Mouse (Mus musculus) CD4-positive helper T cell, adult 2 months (primary cell): Measurements from ENCODE around the gene Nr4a1.
A peak's percentile ranks its signal among the peaks of the same experiment; 100 is the strongest.

Experiments used
- DNase-seq: peaks from one replicate; pipeline ENCODE4 v3.0.0-alpha.2; 2012; ENCODE audit warnings: low read depth, missing footprints, low spot score

The Nr4a1 gene

DNA sequence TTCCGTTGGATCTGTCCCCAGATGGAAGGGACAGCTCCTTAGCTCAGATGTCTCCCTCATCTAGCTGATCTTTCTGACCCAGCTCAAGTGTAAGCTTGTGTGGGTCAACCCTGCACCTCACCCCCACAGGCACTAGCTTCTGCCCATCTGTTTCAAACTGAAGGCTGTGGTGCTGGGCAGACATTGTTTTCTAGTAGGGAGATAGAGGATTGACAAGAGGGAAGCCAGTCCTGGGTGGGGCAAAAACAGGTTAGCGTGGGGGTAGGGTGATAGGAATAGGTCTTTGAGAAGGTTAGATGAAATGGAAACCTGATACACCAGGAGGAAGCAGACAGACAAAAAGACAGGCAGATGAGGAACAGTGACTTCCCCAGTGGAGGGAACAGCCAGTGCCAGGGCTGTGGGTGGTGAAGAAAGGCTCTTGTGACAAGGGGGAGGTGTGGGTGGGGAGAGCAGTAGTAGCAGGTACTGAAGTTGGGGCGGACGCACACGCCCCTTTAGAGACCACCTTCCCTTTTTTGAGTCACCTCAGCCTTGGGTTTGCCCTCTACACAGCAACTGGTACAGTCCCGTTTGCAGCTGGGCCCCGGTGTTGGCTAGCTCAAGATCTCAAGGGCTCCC lies 1.9 kb downstream of the Nr4a1 start:
- DNase-seq, result peak; percentile 65

- no peak for DNase-seq
These were observed 2.6 kb downstream of the Nr4a1 start for GRCm38 (mm10) chr15:101256463-101257206.

DNA sequence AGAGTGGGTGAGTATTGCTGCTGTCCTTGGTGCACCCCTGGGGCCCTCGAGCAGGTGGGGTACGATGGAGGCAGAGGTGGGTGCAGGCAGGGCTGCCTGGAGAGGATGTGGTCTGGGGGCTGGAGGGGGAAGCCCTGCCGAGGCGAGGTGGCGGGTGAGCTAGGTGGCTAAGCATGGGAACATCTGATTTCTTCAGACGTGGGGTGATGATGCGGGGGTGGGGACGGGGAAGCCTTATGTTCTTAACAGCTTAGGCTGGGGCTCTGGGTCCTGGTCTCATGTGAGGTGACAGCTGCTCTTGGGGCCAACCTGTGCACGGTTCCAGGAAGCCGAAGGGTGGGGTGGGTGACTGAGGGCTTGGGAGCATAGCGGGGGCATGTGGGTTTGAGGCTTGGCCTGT lies 4.4 kb downstream of the Nr4a1 start:
- DNase-seq, result peak; percentile 91

- DNase-seq, result no peak
These were observed 5.9 kb downstream of the Nr4a1 start for GRCm38 (mm10) chr15:101259922-101260321.

- no peak for DNase-seq
These were observed 6.3 kb downstream of the Nr4a1 start for GRCm38 (mm10) chr15:101260387-101260786.

GRCm38 (mm10) chr15:101260874-101261622 lies 7.0 kb downstream of the Nr4a1 start:
- no peak for DNase-seq

GRCm38 (mm10) chr15:101262502-101262901 lies 8.4 kb downstream of the Nr4a1 start:
- no peak for DNase-seq

DNA sequence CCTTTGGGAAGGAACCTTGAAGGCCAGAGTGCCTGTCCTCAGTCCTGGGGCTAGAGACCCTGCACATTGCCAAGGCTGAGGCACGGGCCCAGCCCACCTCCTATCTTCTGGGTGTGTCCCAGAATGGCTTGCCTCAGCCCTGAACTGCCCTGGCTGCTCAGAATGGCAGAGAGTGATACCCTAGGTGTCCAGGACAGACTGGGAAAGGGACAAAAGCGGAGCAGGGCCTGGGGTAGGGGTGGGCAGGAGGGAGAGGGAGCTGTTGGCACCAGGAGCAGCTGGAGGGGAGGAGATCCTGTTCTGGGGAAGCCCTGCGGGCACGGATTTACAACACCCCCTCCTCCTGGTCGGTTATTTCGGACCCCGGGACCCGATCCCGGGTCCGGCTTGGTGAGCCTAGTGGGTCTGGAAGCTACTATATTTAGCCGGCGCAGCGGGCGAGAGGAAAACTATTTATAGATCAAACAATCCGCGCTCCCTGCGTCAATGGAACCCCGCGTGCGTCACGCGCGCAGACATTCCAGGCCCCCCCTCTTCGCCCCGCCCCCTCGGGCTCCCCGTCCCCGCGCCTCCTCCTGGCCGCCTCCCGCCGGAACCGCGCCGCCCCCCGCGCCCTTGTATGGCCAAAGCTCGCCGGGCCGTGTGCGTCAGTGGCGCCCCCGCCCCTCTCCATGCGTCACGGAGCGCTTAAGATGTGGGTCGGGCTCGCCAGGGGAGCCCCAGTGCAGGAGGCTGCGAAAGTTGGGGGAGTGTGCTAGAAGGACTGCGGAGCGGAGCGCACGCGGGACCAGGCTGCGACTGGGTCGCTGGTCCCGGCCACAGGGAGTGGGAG lies 12.3 kb downstream of the Nr4a1 start:
- peak; percentile 98 for DNase-seq

GRCm38 (mm10) chr15:101267053-101268032 lies 13.3 kb downstream of the Nr4a1 start:
- DNase-seq, result peak; percentile 81

- no peak for DNase-seq
These were observed 16.2 kb downstream of the Nr4a1 start for GRCm38 (mm10) chr15:101270101-101270820.

GRCm38 (mm10) chr15:101271107-101271506 lies 17.0 kb downstream of the Nr4a1 start:
- DNase-seq, result no peak

- no peak for DNase-seq
These were observed 17.4 kb downstream of the Nr4a1 start for GRCm38 (mm10) chr15:101271513-101271912.

- peak; percentile 58 for DNase-seq
These were observed 20.3 kb downstream of the Nr4a1 start for GRCm38 (mm10) chr15:101274380-101274779.

DNA sequence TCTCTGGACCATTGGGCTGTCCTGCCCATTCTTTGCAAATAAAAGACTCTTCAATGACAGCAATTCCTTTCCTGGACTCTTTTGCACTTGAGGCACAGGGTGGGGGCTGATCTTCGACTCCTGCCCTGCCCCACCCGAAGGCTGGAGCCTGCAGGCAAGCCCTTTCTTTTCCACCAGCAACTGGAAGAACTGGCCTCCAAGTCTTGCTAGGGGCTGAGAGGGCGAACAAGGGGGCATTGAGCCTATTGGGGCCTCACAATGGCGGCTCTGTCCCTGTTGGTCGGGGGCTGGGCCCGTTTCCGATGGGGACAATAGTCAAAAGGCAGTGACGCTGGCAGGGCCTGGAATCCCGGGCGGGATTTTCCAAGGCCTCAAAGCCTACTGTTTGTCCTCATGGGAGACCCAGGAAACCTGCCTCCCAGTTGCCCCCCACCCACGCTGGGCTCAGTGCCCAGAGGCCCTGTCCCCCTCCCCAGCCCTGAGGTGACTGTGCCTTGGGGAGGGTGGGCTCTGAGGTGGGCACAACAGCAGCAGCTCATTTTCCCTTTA lies 23.4 kb downstream of the Nr4a1 start:
- DNase-seq, result no peak

DNA sequence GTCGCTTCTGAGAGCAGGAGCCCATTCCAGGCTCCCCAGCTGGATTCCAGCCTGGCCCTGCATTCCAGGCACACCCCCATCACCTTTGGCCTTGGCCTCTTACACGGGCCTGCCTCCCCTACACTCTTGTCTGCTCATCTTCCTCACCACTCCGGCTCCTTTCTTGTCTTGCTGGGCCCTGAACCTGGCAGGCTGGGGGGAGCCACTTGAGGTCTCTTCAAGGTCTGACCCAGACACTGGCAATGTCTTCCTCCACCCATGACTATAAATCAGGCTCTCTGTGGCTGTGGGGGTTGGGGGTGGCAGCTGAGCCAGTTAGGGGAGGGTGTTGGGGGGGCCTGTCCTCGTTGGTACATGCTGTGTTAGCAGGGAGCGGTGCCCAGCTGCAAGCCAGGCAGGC lies 24.5 kb downstream of the Nr4a1 start:
- no peak for DNase-seq

DNA sequence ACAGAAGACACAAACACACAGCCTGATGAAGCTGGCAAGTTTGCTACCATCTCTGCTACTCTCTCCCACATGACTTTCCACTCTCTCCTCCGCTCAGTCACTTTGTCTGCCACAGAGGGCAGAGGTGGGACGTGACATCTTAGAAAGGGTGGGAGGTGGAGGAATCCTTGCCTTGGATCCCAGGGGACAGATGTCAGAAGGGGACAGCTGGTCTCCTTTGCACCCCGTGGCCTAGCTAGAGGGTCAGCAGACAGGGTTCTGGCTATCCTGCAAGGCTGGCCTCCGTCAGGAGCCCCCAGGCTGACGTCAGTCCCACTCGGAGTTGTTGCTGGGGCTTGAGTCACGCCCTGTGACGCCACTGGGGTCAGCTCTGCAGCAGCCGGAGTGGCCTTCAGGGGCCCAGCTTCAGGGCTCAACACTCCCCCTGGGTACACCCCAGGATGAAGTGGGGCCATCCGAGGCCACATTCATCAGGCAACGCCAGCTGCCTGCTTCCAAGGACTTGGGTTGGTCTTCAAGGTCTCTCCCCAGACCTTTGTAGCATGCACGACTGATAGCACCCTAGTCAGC lies 25.4 kb downstream of the Nr4a1 start:
- DNase-seq, result no peak

GRCm38 (mm10) chr15:101282471-101282870 lies 28.4 kb downstream of the Nr4a1 start:
- DNase-seq, result no peak

DNA sequence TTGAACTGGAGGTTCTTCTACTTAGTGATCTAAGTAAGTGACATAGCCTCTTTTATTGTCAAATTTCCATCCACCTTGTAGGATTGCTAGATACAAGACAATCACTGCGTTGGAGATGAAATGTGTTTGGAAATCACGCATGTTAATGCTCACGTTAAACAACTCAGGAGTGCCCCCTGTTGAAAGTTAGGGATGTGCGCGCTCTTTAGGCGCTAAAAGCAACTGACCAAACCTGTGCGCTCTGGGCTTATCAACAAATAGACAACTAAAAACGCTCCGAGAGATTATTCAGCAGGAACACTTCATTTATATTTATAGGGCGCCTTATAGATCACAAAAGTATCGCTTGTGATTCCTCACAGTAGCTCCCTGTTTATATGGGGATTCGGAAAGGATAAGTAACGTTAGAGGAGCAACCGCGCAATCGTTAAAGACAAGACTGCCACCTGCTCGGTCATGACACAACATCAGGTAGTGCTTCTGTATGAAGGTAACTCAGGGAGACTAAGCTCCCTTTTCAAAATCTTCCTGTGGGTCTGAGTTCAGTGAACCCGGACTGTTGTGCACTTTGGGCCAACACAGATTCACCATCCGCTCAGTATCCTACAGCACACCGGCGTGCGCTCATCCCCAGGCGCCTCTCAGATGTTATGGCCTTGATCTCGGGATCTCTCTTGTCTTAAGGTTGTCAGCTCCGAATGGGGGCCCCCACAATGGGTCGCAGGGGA lies 29.3 kb downstream of the Nr4a1 start:
- peak; percentile 85 for DNase-seq
